Mouse (Mus musculus): ENCODE measurements around the gene Ldlrad3.

DNA sequence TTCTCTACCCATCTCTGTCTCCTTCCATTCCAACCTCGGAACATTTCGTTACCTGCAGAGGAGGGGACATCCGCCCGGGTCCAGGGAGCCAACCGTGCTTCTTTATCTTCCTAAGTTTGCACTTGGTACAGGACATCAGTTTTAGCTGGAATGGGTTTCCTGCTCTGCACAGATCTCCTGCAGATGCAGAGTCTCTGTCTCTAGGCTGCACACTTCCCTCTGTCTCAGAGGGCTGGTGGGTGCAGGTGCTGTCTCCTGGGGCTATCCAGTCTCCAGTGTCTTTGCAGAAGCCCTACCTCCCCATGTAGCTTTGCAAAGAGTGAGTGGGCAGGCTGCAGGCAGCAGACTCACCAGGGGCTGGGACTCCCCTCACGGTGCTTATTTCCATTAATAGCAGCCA, 109.9 kb downstream of the Ldlrad3 start:
- TF ChIP-seq POLR2A (IDR thresholded peaks at IDR 0.05; ENCODE audit: low read depth, low read length) = no peak
- no peak for TF ChIP-seq CTCF (conservative IDR thresholded peaks at IDR 0.05; ENCODE audit: insufficient read depth, insufficient read length, low read depth, low read length)

Data from kidney, adult 2 months (tissue).